Mouse (Mus musculus) liver, embryonic 15.5 days (tissue): Measurements from ENCODE around the gene Lrriq3. TPM values are rescaled to one million over a fixed set of nuclear protein-coding genes. Genes with fewer than 3 reads are reported as not detected.

Experiments used
- ATAC-seq: fragments of 200-750 bp; cut with Nextera tagmentation; 2 replicates; pipeline ENCODE4 v1.8.0; 2017; ENCODE audit warnings: moderate number of reproducible peaks, mild to moderate bottlenecking, moderate library complexity; ENCODE audit not compliant: insufficient read depth
- H3K27ac ChIP-seq: fragments of 300-500 bp; sonication (generic); replicated peaks from 2 replicates; pipeline ENCODE4 v1.5.1; 2015; ENCODE audit warnings: mild to moderate bottlenecking, inconsistent platforms
- H3K27me3 ChIP-seq: fragments of 300-500 bp; sonication (generic); 2 replicates; pipeline ENCODE4 v1.6.1; 2015; ENCODE audit warnings: mild to moderate bottlenecking, inconsistent platforms
- H3K36me3 ChIP-seq: fragments of 300-500 bp; sonication (generic); replicated peaks from 2 replicates; pipeline ENCODE4 v1.6.1; 2015; ENCODE audit warnings: moderate library complexity, mild to moderate bottlenecking, inconsistent platforms
- H3K4me1 ChIP-seq: fragments of 300-500 bp; sonication (generic); replicated peaks from 2 replicates; pipeline ENCODE4 v1.6.1; 2015; ENCODE audit warnings: inconsistent platforms
- H3K4me2 ChIP-seq: fragments of 300-500 bp; sonication (generic); 2 replicates; pipeline ENCODE4 v1.6.1; 2015; ENCODE audit warnings: moderate library complexity, mild to moderate bottlenecking, inconsistent platforms
- H3K4me3 ChIP-seq: fragments of 300-500 bp; sonication (generic); replicated peaks from 2 replicates; pipeline ENCODE4 v1.5.1; 2015; ENCODE audit warnings: mild to moderate bottlenecking, inconsistent platforms
- H3K9ac ChIP-seq: fragments of 300-500 bp; sonication (generic); 2 replicates; pipeline ENCODE4 v1.6.1; 2015; ENCODE audit warnings: moderate library complexity, mild to moderate bottlenecking, inconsistent platforms
- H3K9me3 ChIP-seq: fragments of 300-500 bp; sonication (generic); replicated peaks from 2 replicates; pipeline ENCODE4 v1.6.1; 2016; ENCODE audit warnings: inconsistent platforms
- WGBS: fragments of 180-500 bp; shearing (Covaris S2); methylation state at CpG from one replicate; pipeline ENCODE4 v1.1.7; 2015; ENCODE audit warnings: mixed read lengths; ENCODE audit not compliant: insufficient replicate concordance; 5-methylcytosine and 5-hydroxymethylcytosine counted together
- polyA plus RNA-seq: library from polyadenylated mRNA; unstranded; fragments of >200 nt; fragmentation: Nextera tagmentation; extraction: Ambion mirVana; gene quantifications from 2 replicates; pipeline ENCODE4 v1.2.1, GENCODE M21; 2015

Lrriq3 gene
- 0.36 and 0.40 TPM in 2 replicates for polyA plus RNA-seq

- Histone ChIP-seq H3K4me2 (peak within 1 kb of the TSS; percentile 82), H3K9ac (peak within 1 kb of the TSS; percentile 58), H3K27me3 (no peaks in the 10 kb centered on the region), H3K27ac (peak within 1 kb of the TSS; percentile 48; the same call in 1 of the 2 replicates), H3K4me1 (peaks cover 10% of the 10 kb centered on the region), H3K4me3 (peak within 1 kb of the TSS; percentile 70), H3K9me3 (no peaks in the 10 kb centered on the region), H3K36me3 (no peaks in the 10 kb centered on the region)
- under 1% methylated on average over 47 of the region's 47 CpGs for WGBS
- peak; percentile 98 for ATAC-seq
Observed at GRCm38 (mm10) chr3:155093116-155093956, at the start of gene Lrriq3, which contains the start of gene Fpgt. Gene Lrriq3, plus strand, starts transcription at chr3:155093434. Gene Fpgt, minus strand, starts transcription at chr3:155093403.

DNA sequence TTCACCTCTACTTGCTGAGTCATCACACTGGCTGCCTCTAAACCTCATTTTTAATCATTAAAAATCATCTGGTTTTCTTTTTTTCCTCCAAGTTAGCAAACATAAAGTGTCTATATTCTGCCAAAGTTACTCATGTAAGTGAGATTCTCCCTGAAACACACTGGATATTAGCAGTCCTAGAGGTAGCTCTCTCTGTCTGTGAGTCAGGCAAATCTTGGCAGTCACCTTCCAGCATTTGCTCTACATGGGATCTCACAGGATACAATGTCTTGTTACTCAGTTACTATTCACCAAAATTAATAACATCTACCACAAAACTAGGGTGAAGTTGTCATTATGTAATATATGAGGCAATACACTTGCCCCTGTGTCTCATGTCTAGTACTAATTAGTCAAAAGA lies 41.2 kb upstream of the Lrriq3 start:
- H3K4me2 ChIP-seq, result no peak overlapping the region
- no peak overlapping the region for H3K9ac ChIP-seq
- no peak overlapping the region for H3K4me3 ChIP-seq
- no peaks in the 10 kb centered on the region for H3K36me3 ChIP-seq
- H3K9me3 ChIP-seq, result no peaks in the 10 kb centered on the region
- no peak overlapping the region for H3K27ac ChIP-seq
- H3K27me3 ChIP-seq, result no peaks in the 10 kb centered on the region
- ATAC-seq, result no peak
- no peaks in the 10 kb centered on the region for H3K4me1 ChIP-seq

DNA sequence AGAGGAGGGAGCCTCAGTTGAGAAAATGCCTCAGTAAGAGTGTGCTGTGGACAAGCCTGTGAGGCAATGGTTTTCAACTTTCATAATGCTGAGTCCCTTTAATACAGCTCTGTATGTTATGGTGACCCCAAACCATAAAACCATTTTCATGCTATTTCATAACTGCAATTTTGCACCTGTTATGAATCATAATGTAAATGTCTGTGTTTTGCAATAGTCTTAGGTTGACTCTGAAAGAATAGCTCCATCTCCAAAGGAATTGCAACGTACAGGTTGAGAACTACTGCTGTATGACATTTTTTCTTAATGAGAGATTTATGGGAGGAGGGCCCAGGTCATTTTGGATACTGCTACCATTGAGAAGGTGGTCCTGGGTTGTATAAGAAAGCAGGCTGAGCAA lies 40.0 kb upstream of the Lrriq3 start:
- Histone ChIP-seq H3K27me3 (no peaks in the 10 kb centered on the region), H3K4me2 (no peak overlapping the region), H3K4me3 (no peak overlapping the region), H3K36me3 (no peaks in the 10 kb centered on the region), H3K9ac (no peak overlapping the region), H3K4me1 (no peaks in the 10 kb centered on the region), H3K27ac (no peak overlapping the region), H3K9me3 (no peaks in the 10 kb centered on the region)
- ATAC-seq, result no peak
- 30% methylated on average over 1 of the region's 1 CpGs for WGBS

DNA sequence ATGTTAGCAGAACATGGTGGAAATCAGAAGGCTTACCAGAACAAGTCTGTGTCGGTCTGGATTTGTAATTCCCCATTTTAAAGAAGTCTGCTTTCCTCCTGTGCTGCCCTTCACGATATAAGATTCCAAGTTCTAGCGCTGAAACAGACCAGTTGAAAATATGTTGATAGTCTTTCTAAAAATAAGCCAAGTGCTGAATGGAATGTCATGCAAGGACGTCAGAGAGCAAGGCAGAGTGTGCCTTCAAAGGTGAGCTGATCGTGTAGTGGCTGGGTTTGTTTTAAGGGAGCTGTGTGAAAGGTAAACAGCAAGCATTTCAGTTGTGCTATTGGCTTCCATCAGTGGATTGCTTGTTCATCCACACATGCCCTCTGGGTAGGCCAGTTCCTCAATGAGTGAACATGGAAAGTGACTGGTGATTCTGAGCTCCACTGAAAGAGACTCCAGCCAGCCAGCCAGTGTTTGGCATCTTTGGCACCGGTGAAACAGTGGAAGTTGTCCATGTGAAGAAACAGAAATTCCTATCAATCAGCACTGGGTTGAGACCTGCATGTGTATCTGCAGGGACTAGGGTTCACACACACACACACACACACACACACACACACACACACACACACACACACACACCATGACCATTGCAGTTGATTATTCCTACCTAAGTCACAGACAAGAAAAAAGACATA lies 37.9 kb upstream of the Lrriq3 start, which contains the start of gene Tnni3k:
Gene Tnni3k, minus strand, starts transcription at position 177 of the 686 bp plus-strand sequence.
- H3K27me3 ChIP-seq, result no peaks in the 10 kb centered on the region
- H3K4me2 ChIP-seq, result no peak within 1 kb of the TSS
- 59% methylated on average over 6 of the region's 6 CpGs for WGBS
- no peak within 1 kb of the TSS for H3K9ac ChIP-seq
- H3K4me1 ChIP-seq, result no peaks in the 10 kb centered on the region
- ATAC-seq, result no peak
- H3K9me3 ChIP-seq, result no peaks in the 10 kb centered on the region
- no peak within 1 kb of the TSS for H3K4me3 ChIP-seq
- H3K27ac ChIP-seq, result no peak within 1 kb of the TSS
- no peaks in the 10 kb centered on the region for H3K36me3 ChIP-seq

DNA sequence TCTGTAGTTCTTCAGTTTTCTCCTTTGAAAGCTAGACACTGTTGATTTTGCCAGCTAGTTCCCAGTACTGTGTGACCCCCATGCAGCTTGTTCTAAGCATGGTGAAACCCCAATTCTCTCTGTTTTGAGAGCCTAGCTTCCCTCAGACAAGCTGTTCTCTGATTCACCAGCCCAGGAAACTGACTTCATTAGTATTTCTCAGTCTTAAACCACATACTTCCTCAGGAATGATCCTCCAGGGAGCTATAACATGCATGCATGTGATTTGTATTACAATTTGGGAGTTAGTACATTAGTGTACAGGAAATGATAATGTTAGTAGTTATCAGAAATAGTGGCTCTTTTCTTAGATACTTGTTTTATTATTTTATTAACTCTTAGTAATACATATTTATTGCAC lies 36.6 kb upstream of the Lrriq3 start:
- Histone ChIP-seq H3K27ac (no peak overlapping the region), H3K4me3 (no peak overlapping the region), H3K36me3 (no peaks in the 10 kb centered on the region), H3K4me1 (no peaks in the 10 kb centered on the region), H3K9ac (no peak overlapping the region), H3K9me3 (no peaks in the 10 kb centered on the region), H3K4me2 (no peak overlapping the region), H3K27me3 (no peaks in the 10 kb centered on the region)
- no peak for ATAC-seq

DNA sequence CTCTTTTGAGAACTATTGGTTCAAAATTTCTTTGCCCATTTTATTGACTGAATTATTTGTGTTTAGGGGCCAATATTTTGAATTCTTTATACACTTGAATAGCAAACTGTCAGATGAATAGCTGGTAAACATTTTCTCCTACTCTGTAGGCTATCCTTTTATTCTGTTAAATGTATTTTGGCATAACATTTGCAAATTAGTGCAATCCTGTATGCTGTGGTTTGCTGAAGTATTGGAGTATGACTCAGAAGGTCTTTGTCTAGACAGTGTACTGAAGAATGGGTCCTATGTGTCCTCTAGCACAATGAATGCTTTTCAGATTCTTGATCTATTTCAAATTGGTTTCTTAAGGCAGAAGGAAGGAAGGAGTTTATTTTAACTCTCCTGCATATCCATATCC lies 35.7 kb upstream of the Lrriq3 start:
- H3K36me3 ChIP-seq, result no peaks in the 10 kb centered on the region
- ATAC-seq, result no peak
- H3K4me3 ChIP-seq, result no peak overlapping the region
- H3K9me3 ChIP-seq, result no peaks in the 10 kb centered on the region
- no peaks in the 10 kb centered on the region for H3K27me3 ChIP-seq
- H3K4me2 ChIP-seq, result no peak overlapping the region
- H3K9ac ChIP-seq, result no peak overlapping the region
- H3K27ac ChIP-seq, result no peak overlapping the region
- no peaks in the 10 kb centered on the region for H3K4me1 ChIP-seq

DNA sequence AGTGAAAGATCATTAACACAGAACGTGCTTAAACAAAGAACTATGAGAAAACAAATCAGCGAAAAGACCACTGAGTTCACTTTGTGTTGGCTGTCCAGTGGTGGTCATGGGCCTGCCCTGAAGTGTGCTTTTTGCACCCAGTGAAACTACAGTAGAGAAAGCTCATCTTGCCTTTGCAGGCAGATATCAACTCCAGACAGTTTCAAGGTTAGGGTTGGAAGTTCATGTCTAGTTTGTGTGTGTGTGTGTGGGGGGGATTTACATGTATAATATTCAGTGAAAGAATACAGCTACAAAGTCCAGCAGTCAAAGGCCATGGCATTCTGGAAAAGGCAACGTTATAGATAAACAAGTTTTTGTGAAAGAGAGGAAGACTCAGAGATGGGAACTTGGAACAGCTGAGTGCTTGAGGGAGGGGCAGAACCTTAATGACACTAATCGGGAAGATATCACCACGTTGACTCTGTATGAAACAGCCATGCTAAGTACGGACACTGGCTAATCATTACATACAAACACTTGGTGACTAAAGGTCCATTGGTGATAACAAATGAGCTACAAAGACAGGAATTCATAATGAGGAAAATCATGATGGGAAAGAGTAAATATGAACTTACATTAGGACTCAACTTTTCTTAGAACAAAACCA lies 34.3 kb upstream of the Lrriq3 start:
- H3K4me3 ChIP-seq, result no peak overlapping the region
- no peak overlapping the region for H3K9ac ChIP-seq
- ATAC-seq, result no peak
- 59% methylated on average over 6 of the region's 6 CpGs for WGBS
- no peaks in the 10 kb centered on the region for H3K4me1 ChIP-seq
- no peak overlapping the region for H3K27ac ChIP-seq
- no peaks in the 10 kb centered on the region for H3K9me3 ChIP-seq
- no peak overlapping the region for H3K4me2 ChIP-seq
- H3K27me3 ChIP-seq, result no peaks in the 10 kb centered on the region
- no peaks in the 10 kb centered on the region for H3K36me3 ChIP-seq

DNA sequence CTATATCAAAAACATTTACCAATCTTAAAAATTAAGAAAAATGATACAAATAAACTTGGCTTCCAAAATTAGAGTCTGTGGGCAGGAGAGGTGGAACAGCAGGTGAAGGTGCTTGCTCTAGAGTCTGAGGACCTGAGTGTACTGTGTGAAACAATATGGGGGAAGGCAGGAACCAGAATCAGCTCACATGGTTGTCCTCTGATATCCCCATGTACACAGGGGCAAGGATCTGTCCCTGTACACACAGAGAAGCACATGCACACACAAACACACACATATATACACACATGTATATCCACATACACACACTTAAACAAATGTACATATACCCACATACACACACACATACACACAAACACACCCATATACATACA lies 33.8 kb upstream of the Lrriq3 start:
- H3K9me3 ChIP-seq, result no peaks in the 10 kb centered on the region
- no peaks in the 10 kb centered on the region for H3K27me3 ChIP-seq
- no peaks in the 10 kb centered on the region for H3K36me3 ChIP-seq
- no peaks in the 10 kb centered on the region for H3K4me1 ChIP-seq
- no peak overlapping the region for H3K27ac ChIP-seq
- H3K4me2 ChIP-seq, result no peak overlapping the region
- H3K9ac ChIP-seq, result no peak overlapping the region
- no peak overlapping the region for H3K4me3 ChIP-seq
- ATAC-seq, result no peak

DNA sequence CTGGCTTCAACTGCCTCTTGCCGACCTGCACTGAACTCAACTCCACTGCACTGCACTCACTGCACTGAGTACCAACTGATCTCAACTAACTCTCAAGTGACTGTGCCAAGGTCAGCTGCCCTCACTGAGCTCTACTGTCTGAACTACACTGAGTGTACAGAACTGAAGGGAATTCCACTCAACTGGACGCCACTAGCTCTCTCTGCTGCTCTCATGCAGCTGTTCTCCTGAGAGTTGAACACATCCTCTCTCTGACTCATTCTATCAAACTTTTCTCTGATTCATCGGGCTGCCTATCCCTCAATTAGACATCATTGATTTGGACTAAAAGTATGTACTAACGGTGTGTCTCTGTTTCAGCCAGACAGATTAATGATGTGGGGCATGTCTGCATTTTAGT lies 15.3 kb upstream of the Lrriq3 start:
- Histone ChIP-seq H3K4me2 (no peak overlapping the region), H3K27me3 (no peaks in the 10 kb centered on the region), H3K27ac (no peak overlapping the region), H3K9me3 (no peaks in the 10 kb centered on the region), H3K9ac (no peak overlapping the region), H3K4me1 (no peaks in the 10 kb centered on the region), H3K4me3 (no peak overlapping the region), H3K36me3 (no peaks in the 10 kb centered on the region)
- 64% methylated on average over 4 of the region's 4 CpGs for WGBS
- no peak for ATAC-seq

DNA sequence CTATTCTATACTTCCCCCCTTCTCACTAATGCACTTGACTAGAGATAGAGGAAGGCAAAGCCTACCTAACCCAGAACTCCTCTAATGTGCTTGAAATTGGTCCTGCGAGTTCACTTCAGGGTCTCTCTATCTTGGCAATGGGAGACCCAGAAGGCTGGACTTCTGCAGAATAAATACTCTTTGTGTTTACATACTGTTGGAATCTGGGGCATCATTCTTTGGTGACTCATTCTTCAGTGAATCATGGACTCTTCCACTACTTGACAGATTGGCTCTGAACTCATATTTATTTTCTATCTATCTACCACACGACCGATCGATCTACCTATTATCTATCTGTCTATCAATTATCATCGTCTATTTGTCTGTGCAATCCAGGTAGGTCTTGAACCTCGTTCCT lies 1.2 kb upstream of the Lrriq3 start:
- Histone ChIP-seq H3K4me1 (peaks cover 10% of the 10 kb centered on the region), H3K4me2 (peak overlapping the region; percentile 82), H3K9ac (no peak overlapping the region), H3K9me3 (no peaks in the 10 kb centered on the region), H3K36me3 (peaks cover 9% of the 10 kb centered on the region), H3K27me3 (no peaks in the 10 kb centered on the region), H3K4me3 (no peak overlapping the region), H3K27ac (no peak overlapping the region)
- ATAC-seq, result no peak
- 82% methylated on average over 6 of the region's 6 CpGs for WGBS

DNA sequence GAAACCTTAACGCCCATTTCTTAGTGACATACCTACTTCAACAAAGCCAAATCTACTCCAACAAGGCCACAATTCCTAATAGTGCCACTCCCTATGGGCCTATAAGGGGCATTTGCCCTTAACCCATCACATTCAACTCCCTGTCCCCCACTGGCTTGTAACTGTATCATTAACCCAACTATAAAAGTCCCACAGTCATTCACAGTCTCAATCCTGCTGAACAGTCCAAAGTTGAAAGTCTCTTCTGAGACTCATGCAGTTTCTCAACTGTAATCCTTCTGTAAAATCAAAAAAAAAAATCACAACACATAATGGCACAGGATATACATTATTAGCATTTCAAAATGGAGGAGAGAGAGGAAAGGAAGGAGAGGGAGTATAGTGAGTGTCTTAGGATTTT lies 6.0 kb downstream of the Lrriq3 start:
- ATAC-seq, result no peak
- 64% methylated on average over 1 of the region's 1 CpGs for WGBS

More for the DNA sequence above, 6.0 kb downstream of the Lrriq3 start:
- no peak overlapping the region for H3K27ac ChIP-seq
- H3K9me3 ChIP-seq, result no peaks in the 10 kb centered on the region
- no peaks in the 10 kb centered on the region for H3K27me3 ChIP-seq
- H3K4me1 ChIP-seq, result no peaks in the 10 kb centered on the region
- H3K4me2 ChIP-seq, result no peak overlapping the region
- H3K4me3 ChIP-seq, result no peak overlapping the region
- H3K9ac ChIP-seq, result no peak overlapping the region
- no peaks in the 10 kb centered on the region for H3K36me3 ChIP-seq
